9 mouse cellular contexts compared by ENCODE assay signal in genomic region chr16:55519646-55520045, GRCm38 (mm10).
A peak's percentile ranks its signal among the peaks of the same experiment; 100 is the strongest.
DNase-seq lines count a peak whose midpoint lies in the region; TF ChIP-seq lines count a peak whose summit lies in the region.
"Had no signal": no experiment of that assay in that cellular context is flagged by ENCODE, and none has a peak within 500 bp of the region (broad histone marks: within the 10 kb centered on the region; RNA-seq: fewer than 3 reads in every experiment).

No protein-coding gene starts in this region.

- intact Hi-C loops in gastrocnemius, adult 2 months (cut with DNase I) = loop anchor here (2.0 kb wide), 1 partner anchor 333 kb away; no protein-coding TSS in a partner anchor

- DNase-seq in gastrocnemius, adult 2 months = no peak
- no peak for DNase-seq in gastrocnemius, postnatal 25 days
- DNase-seq in 416B (ENCODE audit: low read depth) (peak; percentile 81), adipocyte (ENCODE audit: low spot score) (peak; percentile 86)
- DNase-seq in lung, adult 2 months = no peak
- no peak for DNase-seq in right cerebral cortex, postnatal 10 days (ENCODE audit: low spot score in 2 of 2)
- no peak for DNase-seq in right cerebral cortex, adult 18-20 months
- DNase-seq in right cerebral cortex, postnatal 25 days = no peak

- no peak for TF ChIP-seq POLR2A in lung, adult 2 months (IDR thresholded peaks at IDR 0.05; ENCODE audit: borderline replicate concordance, extremely low read depth, low read depth, low read length)

- peak; percentile 76 for TF ChIP-seq CTCF in gastrocnemius, adult 2 months (IDR thresholded peaks at IDR 0.05)
- 0 out of 2 replicates have a peak, but pooled peaks have one; percentile 27 for TF ChIP-seq CTCF in lung, adult 2 months (IDR thresholded peaks at IDR 0.05; ENCODE audit: insufficient read depth, low read length)

- WGBS in lung, adult 2 months = 39% methylated on average over 1 of the region's 1 CpGs

- no peak overlapping the region for H3K4me3 ChIP-seq in gastrocnemius, adult 2 months
- no peak overlapping the region for H3K4me3 ChIP-seq in lung, adult 2 months (replicated peaks; ENCODE audit: extremely low read depth, low read depth, low read length)
- H3K4me3 ChIP-seq: erythroblast, embryonic 14.5 days had no signal

- H3K27ac ChIP-seq in gastrocnemius, adult 2 months = no peak overlapping the region

- H3K4me1 ChIP-seq in lung, adult 2 months (ENCODE audit: control insufficient read depth, insufficient read depth, low read length) = no peaks in the 10 kb centered on the region

Comparison
In these comparisons a context has a peak if more than half of its experiments do, and no peak if none do; other contexts are left out.
1. DNase-seq: peak in 416B (single experiment) and adipocyte (single experiment); none in gastrocnemius, adult 2 months (single experiment), gastrocnemius, postnatal 25 days (single experiment), lung, adult 2 months (single experiment), right cerebral cortex, postnatal 10 days (0 of 2), right cerebral cortex, adult 18-20 months (single experiment) and right cerebral cortex, postnatal 25 days (single experiment).